Mouse (Mus musculus): ENCODE data around the gene Sarm1. TPM values are rescaled to one million over a fixed set of nuclear protein-coding genes. Genes with fewer than 3 reads are reported as not detected.

Gene Sarm1
- 2.6 TPM for total RNA-seq (2023)

DNA sequence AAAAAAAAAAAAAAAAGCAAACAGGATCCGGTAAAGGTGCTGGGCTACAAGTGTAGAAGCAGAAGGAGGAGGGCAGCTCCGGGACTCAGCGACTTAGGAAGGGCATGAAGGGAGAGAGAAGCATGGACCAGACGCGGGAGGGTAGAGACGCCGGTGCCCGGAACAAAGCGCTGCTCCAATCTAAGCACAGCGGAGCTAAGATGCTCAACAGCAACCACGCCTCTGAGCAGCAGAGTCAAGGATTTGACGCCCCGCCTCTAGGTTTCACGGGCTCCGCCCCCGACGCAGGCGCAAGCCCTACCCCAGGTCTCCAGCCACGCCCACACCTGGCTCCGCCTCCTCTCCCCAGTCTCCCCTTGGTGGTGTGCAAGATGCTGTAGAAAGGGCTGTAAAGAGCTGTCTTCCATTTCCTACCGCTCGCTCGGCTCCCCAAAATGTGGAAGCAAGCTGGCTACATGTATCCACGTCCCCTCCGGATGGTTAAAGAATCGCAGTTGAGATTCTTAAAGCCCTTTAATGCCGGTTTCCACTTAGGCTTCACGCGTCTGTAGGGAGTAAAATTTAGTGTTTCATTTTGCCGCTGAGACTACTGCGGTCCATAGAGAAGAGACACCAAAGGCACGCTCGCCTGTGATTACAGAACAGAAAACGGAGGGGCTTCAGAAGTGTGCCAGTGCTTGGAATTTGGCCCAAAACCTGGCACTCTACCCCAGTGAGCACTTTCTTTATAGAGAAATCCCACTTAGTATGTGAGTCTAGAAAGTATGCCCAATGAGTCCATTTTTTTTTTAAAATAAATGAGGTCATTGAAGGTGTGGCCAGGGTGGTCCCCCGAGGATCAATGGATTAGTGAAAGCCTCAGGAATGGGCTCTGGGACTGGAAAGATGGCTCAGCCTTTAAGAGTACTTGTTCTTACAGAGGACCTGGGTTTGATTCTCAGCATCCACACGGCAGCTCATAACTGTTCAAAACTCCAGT lies at the start of gene Sarm1:
TSS of gene Sarm1 (minus strand) at position 211 of the 979 bp plus-strand sequence.

GRCm38 (mm10) chr11:78536080-78536689 lies 38.6 kb upstream of the Sarm1 start, which contains the start of the genes Tnfaip1 and Ift20:
Tnfaip1 (minus strand) TSS chr11:78536332.
Ift20 (plus strand) TSS chr11:78536361.

GRCm38 (mm10) chr11:78512025-78512957 lies 14.7 kb upstream of the Sarm1 start, which contains the start of the genes Tmem199 and Poldip2:
Tmem199 (minus strand) TSS chr11:78512172.
Poldip2 (plus strand) TSS chr11:78512193.

GRCm38 (mm10) chr11:78502909-78503650 lies 5.5 kb upstream of the Sarm1 start, which contains the start of gene Sebox:
Sebox (plus strand) TSS chr11:78503447.

GRCm38 (mm10) chr11:78499004-78499403 lies 1.4 kb upstream of the Sarm1 start, which contains the start of gene Vtn:
Vtn (plus strand) TSS chr11:78499091.

GRCm38 (mm10) chr11:78465568-78466180 lies 31.9 kb downstream of the Sarm1 start, which contains the start of gene Slc46a1:
Slc46a1 (plus strand) TSS chr11:78465697.

Other genes starting within 250 kb of the Sarm1 start
- 114 TPM for gene 2610507B11Rik, start 236.0 kb downstream of the Sarm1 start, total RNA-seq (2023)
- 3.3 TPM for gene BC030499, start 206.9 kb downstream of the Sarm1 start, total RNA-seq (2023)
- gene Spag5, start 196.2 kb downstream of the Sarm1 start, total RNA-seq (2023), result 5.6 TPM
- 25.8 TPM for gene Aldoc, start 174.8 kb downstream of the Sarm1 start, total RNA-seq (2023)
- 44.6 TPM for gene Pigs, start 169.3 kb downstream of the Sarm1 start, total RNA-seq (2023)
- gene Unc119, start 154.3 kb downstream of the Sarm1 start, total RNA-seq (2023), result 10.9 TPM
- gene Foxn1, start 111.2 kb downstream of the Sarm1 start, total RNA-seq (2023), result not detected
- gene Slc13a2, start 75.5 kb downstream of the Sarm1 start, total RNA-seq (2023), result not detected
- 1.0 TPM for gene Slc46a1, start 32.1 kb downstream of the Sarm1 start, total RNA-seq (2023)
- not detected for gene Vtn, start 1.3 kb upstream of the Sarm1 start, total RNA-seq (2023)
- gene Sebox, start 5.7 kb upstream of the Sarm1 start, total RNA-seq (2023), result not detected
- 22.2 TPM for gene Tmem199, start 14.4 kb upstream of the Sarm1 start, total RNA-seq (2023)
- gene Poldip2, start 14.4 kb upstream of the Sarm1 start, total RNA-seq (2023), result 31.3 TPM
- 12.4 TPM for gene Tnfaip1, start 38.6 kb upstream of the Sarm1 start, total RNA-seq (2023)
- gene Ift20, start 38.6 kb upstream of the Sarm1 start, total RNA-seq (2023), result 30.7 TPM
- 9.2 TPM for gene Tmem97, start 53.0 kb upstream of the Sarm1 start, total RNA-seq (2023)
- gene Nlk, start 199.6 kb upstream of the Sarm1 start, total RNA-seq (2023), result 75.9 TPM